Mouse (Mus musculus) heart, postnatal 0 days (tissue): Measurements from ENCODE around the gene Cdh1.

Experiments
- CTCF ChIP-seq: IDR thresholded peaks from 2 replicates; pipeline ENCODE4 v1.5.1; 2016; ENCODE audit warnings: antibody characterized with exemption, control low read depth, low read depth
- EP300 ChIP-seq: IDR thresholded peaks from 2 replicates; pipeline ENCODE4 v1.6.1; 2016; ENCODE audit warnings: antibody characterized with exemption, low read depth

DNA sequence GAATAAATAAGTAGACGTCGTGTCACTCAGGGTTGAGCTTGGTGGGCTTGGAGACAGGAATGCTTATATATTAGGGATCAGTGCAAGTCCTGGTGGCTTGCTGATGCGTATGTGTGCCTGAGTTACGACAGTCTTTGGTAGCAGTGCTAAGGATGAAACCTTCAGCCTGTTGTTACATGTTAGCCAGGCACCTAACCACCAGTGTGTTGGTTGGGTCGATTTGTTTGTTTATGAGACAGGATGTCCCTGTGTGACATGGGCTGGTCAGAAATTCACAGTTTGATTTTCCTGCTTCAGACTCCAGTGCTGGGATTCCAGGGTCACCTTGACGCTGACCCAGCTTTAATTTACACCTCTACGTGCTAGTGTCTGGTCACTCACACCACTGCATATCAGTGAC lies 2.5 kb downstream of the Cdh1 start:
- TF ChIP-seq EP300 (no peak), CTCF (no peak)
